In the genomic region with DNA sequence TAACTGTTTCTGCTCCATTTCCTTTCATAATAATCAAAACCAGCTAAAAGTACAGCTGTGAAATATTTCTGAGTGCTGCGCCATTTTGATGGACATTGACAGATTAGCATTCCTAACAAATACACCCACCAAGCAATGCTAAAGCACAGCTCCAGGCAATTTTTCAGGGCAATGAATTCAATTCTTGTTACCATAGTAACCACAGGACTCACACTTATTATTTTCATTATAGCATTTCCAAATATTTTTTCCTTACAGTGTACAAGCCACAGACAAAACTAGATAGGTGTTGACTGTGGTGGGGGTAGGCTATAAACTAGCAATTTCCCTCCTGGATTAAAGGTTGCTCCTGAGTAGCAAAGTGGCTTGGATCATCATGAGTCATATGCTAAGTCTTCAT, we compare ENCODE assay signal across 16 mouse cellular contexts.
"Had no signal": no experiment of that assay in that cellular context is flagged by ENCODE, and none has a peak within 500 bp of the region (broad histone marks: within the 10 kb centered on the region; RNA-seq: fewer than 3 reads in every experiment).

No protein-coding gene starts in this region.

- H3K9me3 ChIP-seq: limb, embryonic 10.5 days; liver, embryonic 15.5 days; neural tube, embryonic 13.5 days; stomach, embryonic 15.5 days had no signal

- H3K4me3 ChIP-seq: left cerebral cortex, adult 2 months; limb, embryonic 10.5 days; liver, embryonic 15.5 days; neural tube, embryonic 13.5 days; stomach, embryonic 15.5 days had no signal

- DNase-seq: kidney, adult 8-10 months; kidney, postnatal 25 days; lung, adult 2 months; lung, postnatal 36 days; retina, postnatal 1 day; right cerebral cortex, postnatal 4 days; spleen, adult 18-20 months; thymus, adult 2 months; thymus, postnatal 36 days had no signal

- H3K9ac ChIP-seq: liver, embryonic 15.5 days; neural tube, embryonic 13.5 days; stomach, embryonic 15.5 days had no signal

- H3K36me3 ChIP-seq: limb, embryonic 10.5 days; liver, embryonic 15.5 days; neural tube, embryonic 13.5 days; stomach, embryonic 15.5 days had no signal

- H3K27me3 ChIP-seq: liver, embryonic 15.5 days; neural tube, embryonic 13.5 days; stomach, embryonic 15.5 days had no signal

- ATAC-seq: lung, postnatal 0 days had no signal

- H3K4me2 ChIP-seq: liver, embryonic 11.5 days; liver, embryonic 15.5 days; neural tube, embryonic 13.5 days; stomach, embryonic 15.5 days had no signal

- H3K4me1 ChIP-seq: liver, embryonic 15.5 days; neural tube, embryonic 13.5 days; stomach, embryonic 15.5 days had no signal

- H3K27ac ChIP-seq: left cerebral cortex, adult 2 months; limb, embryonic 10.5 days; liver, embryonic 15.5 days; neural tube, embryonic 13.5 days; stomach, embryonic 15.5 days had no signal
